Mouse (Mus musculus) granulocyte monocyte progenitor cell, adult 5-6 weeks (primary cell): ENCODE results near the gene AC153137.1. TPM values are rescaled to one million over a fixed set of nuclear protein-coding genes. Genes with fewer than 3 reads are reported as not detected.
"Not testable (repeated sequence)": the region's sequence is repeated elsewhere in the genome, so short reads cannot be mapped to it uniquely, and the experiment has no call there.

ENCODE experiments used
- ATAC-seq: replicated peaks from 2 replicates; pipeline ENCODE4 v1.8.0; 2016; ENCODE audit warnings: mild to moderate bottlenecking, moderate TSS enrichment, inconsistent platforms; ENCODE audit not compliant: poor library complexity, severe bottlenecking
- total RNA-seq, 2 experiments: library from RNA; stranded (forward) in 1 of 2; stranded (reverse) in 1 of 2; fragments of 200-712, 200-1000 nt in 1 of 2; fragments of >200 nt in 1 of 2; fragmentation: Nextera tagmentation in 1 of 2; gene quantifications; 2 replicates each; pipeline ENCODE4 v1.2.3; 2014 to 2017

AC153137.1 gene
- total RNA-seq (2014; fragmentation: Nextera tagmentation) (not detected in 2 replicates), total RNA-seq (2017) (not detected in 2 replicates)

GRCm38 (mm10) chr1:30977868-30978267 is at the start of gene AC153137.1:
Gene AC153137.1, minus strand, starts transcription at chr1:30977968.
- not testable (repeated sequence) for ATAC-seq

GRCm38 (mm10) chr1:31023173-31023572 is 45.4 kb upstream of the AC153137.1 start:
- ATAC-seq, result no peak

GRCm38 (mm10) chr1:31019283-31019682 is 41.5 kb upstream of the AC153137.1 start:
- ATAC-seq, result no peak

GRCm38 (mm10) chr1:31017377-31017776 is 39.6 kb upstream of the AC153137.1 start:
- ATAC-seq, result no peak

GRCm38 (mm10) chr1:31016068-31016467 is 38.3 kb upstream of the AC153137.1 start:
- no peak for ATAC-seq

GRCm38 (mm10) chr1:31015261-31015660 is 37.5 kb upstream of the AC153137.1 start:
- ATAC-seq, result no peak

- not testable (repeated sequence) for ATAC-seq
Observed at GRCm38 (mm10) chr1:30977239-30977638, 529 bp downstream of the AC153137.1 start.

- ATAC-seq, result no peak
Observed at GRCm38 (mm10) chr1:30951795-30952194, 26.0 kb downstream of the AC153137.1 start.

GRCm38 (mm10) chr1:30950456-30950835 is 27.3 kb downstream of the AC153137.1 start:
- no peak for ATAC-seq

GRCm38 (mm10) chr1:30949710-30950455 is 27.9 kb downstream of the AC153137.1 start:
- peak; percentile 83 for ATAC-seq

- peak; percentile 15 for ATAC-seq
Observed at GRCm38 (mm10) chr1:30948950-30949639, 28.7 kb downstream of the AC153137.1 start.

GRCm38 (mm10) chr1:30948361-30948949 is 29.3 kb downstream of the AC153137.1 start:
- ATAC-seq, result 0 out of 2 replicates have a peak, but pooled peaks have one; percentile 0

GRCm38 (mm10) chr1:30945136-30945535 is 32.6 kb downstream of the AC153137.1 start:
- no peak for ATAC-seq

- 0 out of 2 replicates have a peak, but pooled peaks have one; percentile 18 for ATAC-seq
Observed at GRCm38 (mm10) chr1:30940571-30940970, 37.2 kb downstream of the AC153137.1 start.

- no peak for ATAC-seq
Observed at GRCm38 (mm10) chr1:30938392-30938791, 39.4 kb downstream of the AC153137.1 start.

- ATAC-seq, result 0 out of 2 replicates have a peak, but pooled peaks have one; percentile 31
Observed at GRCm38 (mm10) chr1:30937396-30937965, 40.3 kb downstream of the AC153137.1 start.

- no peak for ATAC-seq
Observed at GRCm38 (mm10) chr1:30936488-30936887, 41.3 kb downstream of the AC153137.1 start.

- ATAC-seq, result peak; percentile 16; the same call in 1 of the 2 replicates
Observed at GRCm38 (mm10) chr1:30930823-30931222, 46.9 kb downstream of the AC153137.1 start.

- ATAC-seq, result peak; percentile 99
Observed at GRCm38 (mm10) chr1:30930194-30930593, 47.6 kb downstream of the AC153137.1 start.
